Mouse (Mus musculus) thymus, adult 2 months (tissue): ENCODE results near the gene Gcm1. TPM values are rescaled to one million over a fixed set of nuclear protein-coding genes. Genes with fewer than 3 reads are reported as not detected.

Source experiments
- DNase-seq: peaks from one replicate; pipeline ENCODE4 v3.0.0; 2021
- H3K27ac ChIP-seq: fragments of 200-500 bp; 2 replicates; pipeline ENCODE4 v1.5.1; 2012; ENCODE audit warnings: low read length, control low read depth; ENCODE audit not compliant: control insufficient read depth, insufficient read depth
- H3K27me3 ChIP-seq: fragments of 200-500 bp; 2 replicates; pipeline ENCODE4 v1.6.1; 2012; ENCODE audit warnings: mild to moderate bottlenecking, low read length, moderate library complexity, mixed read lengths; ENCODE audit not compliant: control insufficient read depth, insufficient read depth
- H3K36me3 ChIP-seq: fragments of 200-500 bp; 2 replicates; pipeline ENCODE4 v1.6.1; 2012; ENCODE audit warnings: mild to moderate bottlenecking, low read length, moderate library complexity; ENCODE audit not compliant: control insufficient read depth, insufficient read depth
- H3K4me1 ChIP-seq: fragments of 200-500 bp; replicated peaks from 2 replicates; pipeline ENCODE4 v1.6.1; 2012; ENCODE audit warnings: low read length; ENCODE audit not compliant: control insufficient read depth, insufficient read depth
- H3K4me3 ChIP-seq: fragments of 200-500 bp; 2 replicates; pipeline ENCODE4 v1.5.1; 2012; ENCODE audit warnings: mild to moderate bottlenecking, low read length, control low read depth, moderate library complexity; ENCODE audit not compliant: control insufficient read depth, insufficient read depth
- CTCF ChIP-seq: fragments of 200-500 bp; IDR thresholded peaks from 2 replicates; pipeline ENCODE4 v1.5.1; 2012; ENCODE audit warnings: mild to moderate bottlenecking, control low read depth, low read length, moderate library complexity, borderline replicate concordance; ENCODE audit not compliant: control insufficient read depth, poor library complexity, insufficient read depth; ENCODE audit errors: extremely low read depth
- POLR2A ChIP-seq: fragments of 200-500 bp; IDR thresholded peaks from 2 replicates; pipeline ENCODE4 v1.6.1; 2012; ENCODE audit warnings: mild to moderate bottlenecking, low read length, control low read depth, moderate library complexity; ENCODE audit not compliant: control insufficient read depth, poor library complexity, insufficient read depth; ENCODE audit errors: extremely low read depth
- WGBS: fragments of 180-500 bp; shearing (Covaris S2); methylation state at CpG from one replicate; pipeline ENCODE4 v1.1.7; 2018; 5-methylcytosine and 5-hydroxymethylcytosine counted together
- polyA plus RNA-seq: library from polyadenylated mRNA; depleted of rRNA; stranded (reverse); fragments of >200 nt; gene quantifications from 2 replicates; pipeline ENCODE4 v1.2.3, GENCODE M21; 2012

The Gcm1 gene
- polyA plus RNA-seq, 1 experiment, result 0.20 TPM

DNA sequence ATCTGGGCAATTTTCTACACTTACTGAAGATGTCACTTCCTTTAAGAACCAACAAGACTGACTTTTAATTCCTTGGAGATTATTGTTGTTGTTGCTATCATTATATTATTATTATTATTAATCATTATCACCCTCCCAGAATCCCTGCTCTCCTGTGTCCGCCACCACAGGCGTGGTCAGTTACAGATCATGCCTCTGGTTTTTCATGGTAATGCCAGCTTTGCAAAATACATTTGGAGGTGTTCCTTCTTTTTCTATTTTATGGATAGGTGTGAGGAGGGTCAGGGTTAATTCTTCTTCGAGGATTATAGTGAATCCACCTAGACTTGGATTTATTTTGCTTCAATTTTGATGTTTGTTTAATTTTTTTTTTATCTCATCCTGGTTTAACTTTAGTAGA lies 23.5 kb downstream of the Gcm1 start:
- no peak overlapping the region for H3K27ac ChIP-seq
- peaks cover 4% of the 10 kb centered on the region; the same call in 1 of the 2 replicates for H3K4me1 ChIP-seq
- no peak for TF ChIP-seq CTCF
- no peak for TF ChIP-seq POLR2A
- H3K36me3 ChIP-seq, result no peaks in the 10 kb centered on the region
- no peaks in the 10 kb centered on the region for H3K27me3 ChIP-seq
- DNase-seq, result no peak
- no peak overlapping the region for H3K4me3 ChIP-seq
- 96% methylated on average over 3 of the region's 3 CpGs for WGBS

GRCm38 (mm10) chr9:78078240-78078639 lies 26.5 kb downstream of the Gcm1 start:
- no peak for TF ChIP-seq CTCF
- TF ChIP-seq POLR2A, result no peak

DNA sequence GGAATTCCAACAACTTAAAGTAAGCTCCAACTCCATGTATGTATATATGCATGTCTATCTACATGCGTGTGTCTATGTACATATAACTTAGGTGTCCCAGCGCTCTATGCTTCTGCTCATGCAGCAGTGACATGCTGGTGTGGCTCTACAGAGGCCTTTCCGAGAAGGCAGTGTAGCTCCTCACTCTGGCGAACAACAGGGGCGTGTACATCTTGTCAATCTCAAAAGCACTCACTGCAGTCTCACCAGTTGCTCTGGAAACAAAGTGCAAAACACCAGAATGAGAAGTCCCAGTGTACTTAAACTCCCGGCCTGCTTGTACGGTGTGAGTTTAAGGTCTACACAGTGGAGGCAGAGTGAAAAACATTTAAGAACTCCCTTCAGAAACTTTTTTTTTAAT lies 30.1 kb downstream of the Gcm1 start:
- DNase-seq, result no peak
- WGBS, result 97% methylated on average over 7 of the region's 7 CpGs
- Histone ChIP-seq H3K4me3 (no peak overlapping the region), H3K27me3 (no peaks in the 10 kb centered on the region), H3K4me1 (no peaks in the 10 kb centered on the region), H3K27ac (no peak overlapping the region), H3K36me3 (peaks cover 44% of the 10 kb centered on the region)
- TF ChIP-seq CTCF (no peak), POLR2A (no peak)

More at GRCm38 (mm10) chr9:78078240-78078639, 26.5 kb downstream of the Gcm1 start:
- no peak for DNase-seq
- no peaks in the 10 kb centered on the region for H3K27me3 ChIP-seq
- 39% methylated on average over 2 of the region's 2 CpGs for WGBS
- H3K4me3 ChIP-seq, result no peak overlapping the region
- no peak overlapping the region for H3K27ac ChIP-seq
- H3K36me3 ChIP-seq, result peaks cover 14% of the 10 kb centered on the region
- H3K4me1 ChIP-seq, result peaks cover under 1% of the 10 kb centered on the region; the same call in 1 of the 2 replicates

DNA sequence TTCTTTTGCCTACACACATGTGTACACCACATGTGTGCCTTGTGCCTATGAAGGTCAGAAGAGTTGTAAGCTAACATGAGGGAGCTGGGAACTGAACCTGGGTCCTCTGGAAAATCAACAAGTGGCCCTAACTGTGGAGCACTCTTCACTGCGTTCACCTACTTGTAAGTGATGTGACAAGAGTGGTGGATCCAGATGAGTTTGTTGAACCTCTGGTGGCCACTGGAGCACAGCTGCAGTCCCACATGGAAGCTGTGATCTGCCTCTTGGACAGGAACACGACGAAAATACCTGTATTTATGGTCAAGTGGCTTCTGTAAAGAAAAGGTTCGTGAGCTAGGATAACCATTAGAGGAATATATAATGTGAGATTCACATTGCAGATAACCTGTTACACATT lies 32.6 kb downstream of the Gcm1 start:
- Histone ChIP-seq H3K27me3 (no peaks in the 10 kb centered on the region), H3K36me3 (peaks cover 46% of the 10 kb centered on the region), H3K4me3 (no peak overlapping the region), H3K4me1 (no peaks in the 10 kb centered on the region), H3K27ac (no peak overlapping the region)
- WGBS, result 95% methylated on average over 4 of the region's 4 CpGs
- TF ChIP-seq POLR2A, result no peak
- no peak for TF ChIP-seq CTCF
- no peak for DNase-seq

GRCm38 (mm10) chr9:78085722-78086287 lies 34.1 kb downstream of the Gcm1 start:
- H3K4me3 ChIP-seq, result no peak overlapping the region
- 64% methylated on average over 14 of the region's 14 CpGs for WGBS
- H3K27ac ChIP-seq, result no peak overlapping the region
- DNase-seq, result no peak
- no peaks in the 10 kb centered on the region for H3K4me1 ChIP-seq
- no peaks in the 10 kb centered on the region for H3K27me3 ChIP-seq
- TF ChIP-seq POLR2A (no peak), CTCF (no peak)
- peaks cover 46% of the 10 kb centered on the region for H3K36me3 ChIP-seq

DNA sequence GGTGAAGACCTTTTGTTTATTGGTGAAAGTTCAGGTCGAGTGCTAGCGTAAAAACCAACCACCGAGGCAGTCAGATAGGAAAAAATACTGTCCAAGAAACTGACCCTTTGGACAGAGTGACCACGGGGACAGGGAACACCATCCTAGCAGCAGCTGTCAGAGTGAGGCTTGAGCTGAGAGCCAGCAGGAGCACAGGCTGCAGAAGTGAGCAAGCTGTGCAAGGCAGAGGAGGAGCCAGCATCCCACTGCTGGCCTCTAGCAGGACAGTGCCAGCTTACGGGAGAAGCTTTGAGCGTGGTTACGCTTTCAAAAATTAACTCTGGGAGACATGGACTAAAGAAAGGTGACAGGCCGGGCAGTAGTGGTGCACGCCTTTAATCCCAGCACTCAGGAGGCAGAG lies 36.0 kb downstream of the Gcm1 start:
- Histone ChIP-seq H3K27me3 (no peaks in the 10 kb centered on the region), H3K4me1 (no peaks in the 10 kb centered on the region), H3K4me3 (no peak overlapping the region), H3K27ac (no peak overlapping the region), H3K36me3 (peaks cover 39% of the 10 kb centered on the region)
- no peak for DNase-seq
- WGBS, result 97% methylated on average over 9 of the region's 9 CpGs
- no peak for TF ChIP-seq CTCF
- TF ChIP-seq POLR2A, result no peak

DNA sequence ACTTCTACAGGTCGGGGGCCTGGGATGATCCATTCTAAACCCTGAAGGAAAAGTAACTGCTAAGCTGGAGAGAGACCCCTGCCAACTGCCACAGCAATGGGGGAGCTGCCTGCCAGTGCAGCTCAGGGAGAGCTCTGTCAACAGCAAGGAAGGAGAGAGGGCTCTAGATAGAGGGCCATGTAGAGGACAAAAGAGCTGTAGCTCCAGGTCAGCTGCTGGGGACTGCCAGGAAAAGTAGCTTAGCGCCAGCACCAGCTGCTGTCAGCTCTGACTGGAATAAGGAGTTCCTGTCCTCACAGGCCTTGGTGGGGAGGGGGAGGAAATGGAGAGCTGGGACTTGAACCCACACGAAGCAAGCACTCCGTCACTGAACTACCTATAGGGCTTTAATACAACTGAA lies 36.8 kb downstream of the Gcm1 start:
- 93% methylated on average over 4 of the region's 4 CpGs for WGBS
- Histone ChIP-seq H3K4me1 (no peaks in the 10 kb centered on the region), H3K27me3 (no peaks in the 10 kb centered on the region), H3K27ac (no peak overlapping the region), H3K36me3 (peaks cover 37% of the 10 kb centered on the region), H3K4me3 (no peak overlapping the region)
- TF ChIP-seq CTCF (no peak), POLR2A (no peak)
- DNase-seq, result no peak
